Mouse (Mus musculus) lung, postnatal 0 days (tissue): ENCODE measurements around the gene Elfn2.

Experiments used
- CTCF ChIP-seq: IDR thresholded peaks from 2 replicates; pipeline ENCODE4 v1.5.1; 2016; ENCODE audit warnings: antibody characterized with exemption, mild to moderate bottlenecking
- EP300 ChIP-seq: IDR thresholded peaks from 2 replicates; pipeline ENCODE4 v1.6.1; 2016; ENCODE audit warnings: antibody characterized with exemption, mild to moderate bottlenecking, control low read depth

DNA sequence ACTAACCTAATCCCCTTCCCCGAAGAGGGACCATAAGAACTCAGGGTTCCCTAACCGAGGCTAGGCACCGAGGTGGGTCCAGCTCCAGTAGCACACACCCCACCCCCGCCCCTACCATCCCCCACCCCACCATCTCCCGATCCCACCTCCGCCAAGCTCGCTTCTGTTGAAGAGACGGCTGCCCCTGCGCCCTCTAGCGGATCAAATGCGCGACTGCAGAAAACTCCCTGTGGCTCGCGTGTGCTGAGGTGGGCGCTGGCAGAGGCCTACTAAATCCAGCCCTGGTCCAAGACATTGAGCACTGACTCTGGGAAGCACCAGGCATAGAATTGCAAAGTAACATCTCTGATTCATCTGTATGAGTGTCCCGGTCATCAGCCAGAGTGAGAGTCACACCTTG lies 1.5 kb upstream of the Elfn2 start:
- TF ChIP-seq CTCF (peak; percentile 81), EP300 (no peak)
